Mouse (Mus musculus) right cerebral cortex, postnatal 14 days (tissue): ENCODE data around the gene Smu1.

ENCODE experiments used
- DNase-seq: peaks from one replicate; pipeline ENCODE4 v3.0.0; 2022

Gene Smu1

DNA sequence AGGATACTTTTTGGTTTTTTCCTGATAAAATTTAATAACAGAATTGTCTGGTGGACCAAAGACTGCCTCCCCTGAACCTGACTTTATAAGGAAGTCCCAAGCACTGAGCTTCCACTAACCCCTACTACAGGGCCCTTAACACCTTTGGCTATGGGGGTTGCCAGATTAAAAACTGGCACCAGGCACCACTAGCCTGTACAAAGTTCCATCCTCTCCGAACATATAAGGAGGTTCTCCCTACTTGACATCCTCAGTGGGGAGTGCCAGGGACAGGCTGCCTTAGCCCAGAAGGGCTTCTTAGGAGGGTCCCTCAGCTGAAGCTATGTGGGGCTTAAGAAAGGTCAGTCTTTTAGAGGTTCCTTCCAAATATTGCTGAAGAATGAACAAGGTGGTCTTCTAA, 22.4 kb downstream of the Smu1 start:
- no peak for DNase-seq

DNA sequence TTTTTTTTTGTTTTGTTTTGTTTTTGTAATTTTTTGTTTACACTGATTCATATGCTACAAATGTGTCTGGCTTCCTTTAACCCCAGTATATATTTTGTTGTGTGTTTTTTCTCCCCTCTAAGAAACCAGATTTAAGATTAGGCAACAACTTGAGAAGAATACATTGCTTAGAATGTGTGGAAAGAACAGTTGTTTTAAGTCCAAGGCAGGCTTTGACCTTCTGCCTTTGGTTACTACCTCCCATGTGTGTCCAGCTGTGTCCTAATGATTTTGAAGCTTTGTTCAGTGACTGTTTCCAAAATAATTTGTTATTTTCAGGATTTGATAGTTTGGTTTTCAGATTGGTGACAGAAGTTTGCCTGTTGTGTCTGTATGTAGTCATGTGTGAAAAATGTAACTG, 26.5 kb downstream of the Smu1 start:
- no peak for DNase-seq

- no peak for DNase-seq
Measured at GRCm38 (mm10) chr4:40727247-40727646, 30.5 kb downstream of the Smu1 start.

DNA sequence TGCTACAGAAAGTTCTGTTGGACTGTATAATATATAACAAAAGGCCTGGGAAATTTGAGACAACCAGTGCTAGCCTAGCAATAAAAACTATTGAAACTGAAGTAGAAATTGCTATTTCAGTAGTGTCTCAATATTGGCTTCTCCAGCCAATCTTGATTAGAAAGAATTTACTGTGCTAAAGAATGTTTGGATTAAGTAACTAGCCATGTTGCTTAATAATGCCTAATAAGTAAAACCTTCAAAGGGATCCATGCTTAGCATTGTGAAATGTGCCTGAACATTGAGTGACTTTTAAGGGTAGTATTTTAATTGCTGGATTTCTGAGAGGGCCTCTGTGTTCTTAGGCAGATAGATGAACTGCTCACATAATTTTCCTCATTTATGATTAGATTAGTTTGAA, 32.2 kb downstream of the Smu1 start:
- DNase-seq = no peak

GRCm38 (mm10) chr4:40725141-40725540, 32.6 kb downstream of the Smu1 start:
- no peak for DNase-seq

- peak; percentile 81 for DNase-seq
Measured at GRCm38 (mm10) chr4:40722687-40723460, 34.8 kb downstream of the Smu1 start.

- DNase-seq = peak; percentile 99
Measured at GRCm38 (mm10) chr4:40722011-40722666, 35.6 kb downstream of the Smu1 start, which contains the start of gene Dnaja1. Gene Dnaja1 (plus strand): TSS chr4:40722150.

DNA sequence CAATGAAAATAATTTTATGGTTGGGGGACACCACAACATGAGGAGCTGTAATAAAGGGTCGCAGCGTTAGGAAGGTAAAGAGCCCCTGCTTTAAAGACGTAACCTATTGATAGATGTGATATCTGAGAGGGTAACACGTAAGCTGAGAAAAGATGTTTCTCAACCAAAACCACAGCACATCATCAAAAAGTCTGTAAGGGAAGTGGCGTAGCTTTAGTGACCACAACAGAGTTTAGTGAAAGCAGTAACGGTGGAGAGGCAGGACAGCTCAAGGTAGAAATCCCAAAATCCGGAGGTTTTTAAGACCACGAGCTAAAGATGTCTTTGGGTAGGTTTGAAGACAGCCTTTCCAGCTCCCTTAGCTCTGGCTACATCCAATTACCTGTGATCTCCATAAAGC, 36.8 kb downstream of the Smu1 start:
- DNase-seq = no peak

- no peak for DNase-seq
Measured at GRCm38 (mm10) chr4:40717141-40717540, 40.6 kb downstream of the Smu1 start.

GRCm38 (mm10) chr4:40703710-40704275, 53.9 kb downstream of the Smu1 start:
- no peak for DNase-seq

DNA sequence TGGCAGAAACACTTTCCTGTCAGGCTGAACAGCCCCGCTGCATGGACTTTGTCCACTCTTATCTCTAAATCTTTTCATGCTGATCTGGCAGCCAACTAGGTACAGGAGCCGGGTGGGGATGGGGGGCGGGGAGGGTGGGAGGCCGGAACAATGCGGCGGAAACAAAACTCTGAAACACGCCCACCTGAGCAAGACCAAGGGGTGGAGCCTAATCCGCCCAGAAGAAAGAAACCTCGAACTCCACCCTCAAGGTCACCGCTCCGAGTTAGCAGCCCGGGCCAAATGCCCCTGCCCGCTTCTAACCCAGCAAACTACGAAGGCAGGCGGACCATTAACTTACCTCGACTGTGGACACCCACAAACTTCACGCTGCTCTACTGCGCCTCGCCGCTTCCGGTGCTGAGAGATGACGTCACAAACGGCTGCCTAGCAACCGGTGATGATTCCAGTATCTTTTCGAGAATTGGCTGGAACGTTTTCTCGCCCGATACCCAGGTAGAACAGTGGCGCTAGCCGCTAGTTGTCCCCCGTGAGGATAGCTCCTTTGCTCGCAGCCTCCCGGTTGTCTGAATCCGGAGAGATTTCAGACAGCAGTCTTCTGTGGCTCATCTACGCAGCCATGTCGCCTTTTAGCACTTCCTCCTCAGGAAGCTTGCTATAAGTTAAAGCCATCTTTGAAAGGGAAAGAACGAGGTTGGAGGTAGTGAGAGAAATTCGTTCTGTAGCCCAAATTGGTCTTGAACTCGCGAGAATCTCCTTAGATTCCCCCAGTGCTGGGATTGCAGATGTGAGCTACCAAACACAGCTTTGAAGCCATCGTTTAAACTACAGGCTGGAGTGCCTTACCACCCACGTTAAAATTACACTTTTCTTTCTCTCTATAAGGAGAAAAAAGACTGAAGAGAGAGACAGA, 54.7 kb downstream of the Smu1 start, which contains the start of gene Aptx:
Gene Aptx, minus strand, starts transcription at position 398 of the 913 bp plus-strand sequence.
- peak; percentile 94 for DNase-seq

- no peak for DNase-seq
Measured at GRCm38 (mm10) chr4:40701796-40702195, 55.9 kb downstream of the Smu1 start.

GRCm38 (mm10) chr4:40700216-40700615, 57.5 kb downstream of the Smu1 start:
- DNase-seq = no peak

DNA sequence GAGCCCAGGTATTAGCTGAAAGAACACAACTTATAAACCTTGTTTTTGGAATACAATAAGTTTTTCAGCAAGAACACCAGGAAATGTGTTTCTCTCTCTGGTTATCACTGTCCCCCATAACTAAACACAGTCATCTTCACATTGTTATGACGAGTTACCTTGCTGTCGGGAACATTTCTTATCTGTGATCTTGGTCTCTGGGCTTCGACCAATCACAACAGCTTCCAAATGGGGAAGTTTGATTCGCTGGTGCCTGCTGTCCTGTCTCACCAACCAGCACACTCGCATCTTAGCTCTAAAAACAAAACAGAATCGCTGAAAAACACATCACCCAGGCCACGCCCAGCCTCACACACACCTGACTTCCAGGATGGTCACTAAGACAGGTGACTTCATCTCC, 60.7 kb downstream of the Smu1 start:
- no peak for DNase-seq

DNA sequence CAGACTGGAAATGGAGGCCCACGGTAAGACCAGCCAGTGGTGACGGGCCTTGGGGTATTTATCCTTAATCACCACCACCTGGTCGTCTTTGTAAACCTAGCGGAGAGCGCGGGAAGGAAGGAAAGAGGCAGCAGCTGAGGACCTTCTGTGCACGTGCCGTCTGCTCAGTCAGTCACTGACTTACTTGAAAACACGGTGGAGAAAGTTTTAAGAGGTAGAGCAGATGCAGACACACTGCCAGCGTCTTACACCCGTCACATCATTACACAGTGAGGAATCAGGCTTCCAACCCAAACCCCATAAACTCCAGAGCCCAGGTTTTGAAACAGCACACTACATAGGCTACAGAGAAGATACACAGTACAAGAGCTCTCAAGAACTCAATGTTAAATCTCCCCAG, 66.6 kb downstream of the Smu1 start:
- no peak for DNase-seq
